Mouse (Mus musculus): ENCODE data around the gene Cckar. TPM values are rescaled to one million over a fixed set of nuclear protein-coding genes. Genes with fewer than 3 reads are reported as not detected.
A peak's percentile ranks its signal among the peaks of the same experiment; 100 is the strongest.
"Not testable (repeated sequence)": the region's sequence is repeated elsewhere in the genome, so short reads cannot be mapped to it uniquely, and the experiment has no call there.

Gene Cckar
- total RNA-seq, 1 experiment: not detected

- no peaks in the 10 kb centered on the region for H3K9me3 ChIP-seq (ENCODE audit: control insufficient read depth, insufficient read depth, low read depth, low read length)
- in situ Hi-C loops (cut with MboI; ENCODE audit: low sequenced_read_pairs in 2 of 2, unreplicated experiment in 2 of 2): no loop called here
- no peak for DNase-seq (ENCODE audit: low read depth, low spot score)
- no peak overlapping the region for H3K9ac ChIP-seq (ENCODE audit: insufficient read depth, low read depth, low read length, poor library complexity, severe bottlenecking)
- no peak overlapping the region for H3K4me3 ChIP-seq (ENCODE audit: insufficient read depth in 1 of 2, low read depth in 1 of 2, low read length in 2 of 2, poor library complexity in 1 of 2, severe bottlenecking in 1 of 2)
- H3K36me3 ChIP-seq (ENCODE audit: control insufficient read depth, insufficient read depth, low read length, poor library complexity, severe bottlenecking): no peaks in the 10 kb centered on the region
- peaks cover 4 to 8% of the 10 kb centered on the region in 2 experiments for H3K4me1 ChIP-seq (ENCODE audit: control insufficient read depth in 2 of 2, insufficient read depth in 2 of 2, low read length in 2 of 2, poor library complexity in 1 of 2)
- H3K27ac ChIP-seq (ENCODE audit: insufficient read depth, low read depth, low read length, poor library complexity, severe bottlenecking): no peak overlapping the region
- TF ChIP-seq CHD2 (IDR thresholded peaks at IDR 0.05; ENCODE audit: low read depth, low read length) (no peak), ZNF384 (IDR thresholded peaks at IDR 0.05; ENCODE audit: low read depth, low read length) (no peak), HCFC1 (IDR thresholded peaks at IDR 0.05; ENCODE audit: borderline replicate concordance, insufficient read depth, low read length) (no peak), ZC3H11A (IDR thresholded peaks at IDR 0.05; ENCODE audit: borderline replicate concordance, low read depth, low read length) (no peak), MAFK (IDR thresholded peaks at IDR 0.05; ENCODE audit: insufficient read depth, low read depth, low read length) (no peak)
Measured at GRCm38 (mm10) chr5:53679651-53680050, 27.9 kb downstream of the Cckar start.

- in situ Hi-C loops (cut with MboI; ENCODE audit: low sequenced_read_pairs in 2 of 2, unreplicated experiment in 2 of 2): no loop called here
Measured at GRCm38 (mm10) chr5:53678036-53678767, 29.3 kb downstream of the Cckar start.

GRCm38 (mm10) chr5:53676671-53677070 is 30.8 kb downstream of the Cckar start:
- in situ Hi-C loops (cut with MboI; ENCODE audit: low sequenced_read_pairs in 2 of 2, unreplicated experiment in 2 of 2): no loop called here
- no peak for DNase-seq (ENCODE audit: low read depth, low spot score)

More at GRCm38 (mm10) chr5:53678036-53678767, 29.3 kb downstream of the Cckar start:
- H3K27ac ChIP-seq (ENCODE audit: insufficient read depth, low read depth, low read length, poor library complexity, severe bottlenecking): no peak overlapping the region
- no peaks in the 10 kb centered on the region for H3K36me3 ChIP-seq (ENCODE audit: control insufficient read depth, insufficient read depth, low read length, poor library complexity, severe bottlenecking)
- H3K4me3 ChIP-seq (ENCODE audit: insufficient read depth in 1 of 2, low read depth in 1 of 2, low read length in 2 of 2, poor library complexity in 1 of 2, severe bottlenecking in 1 of 2): no peak overlapping the region
- H3K9ac ChIP-seq (ENCODE audit: insufficient read depth, low read depth, low read length, poor library complexity, severe bottlenecking): no peak overlapping the region
- no peaks in the 10 kb centered on the region for H3K9me3 ChIP-seq (ENCODE audit: control insufficient read depth, insufficient read depth, low read depth, low read length)
- no peak for TF ChIP-seq MAFK (IDR thresholded peaks at IDR 0.05; ENCODE audit: insufficient read depth, low read depth, low read length)
- no peak for TF ChIP-seq HCFC1 (IDR thresholded peaks at IDR 0.05; ENCODE audit: borderline replicate concordance, insufficient read depth, low read length)
- TF ChIP-seq CHD2 (IDR thresholded peaks at IDR 0.05; ENCODE audit: low read depth, low read length): no peak
- TF ChIP-seq ZC3H11A (IDR thresholded peaks at IDR 0.05; ENCODE audit: borderline replicate concordance, low read depth, low read length): no peak
- TF ChIP-seq ZNF384 (IDR thresholded peaks at IDR 0.05; ENCODE audit: low read depth, low read length): 0 out of 2 replicates have a peak, but pooled peaks have one; percentile 39
- H3K4me1 ChIP-seq (ENCODE audit: control insufficient read depth in 2 of 2, insufficient read depth in 2 of 2, low read length in 2 of 2, poor library complexity in 1 of 2): peaks cover 4 to 8% of the 10 kb centered on the region in 2 experiments
- no peak for DNase-seq (ENCODE audit: low read depth, low spot score)

GRCm38 (mm10) chr5:53673493-53674150 is 33.9 kb downstream of the Cckar start:
- DNase-seq (ENCODE audit: low read depth, low spot score); H3K4me3 ChIP-seq (ENCODE audit: insufficient read depth in 1 of 2, low read depth in 1 of 2, low read length in 2 of 2, poor library complexity in 1 of 2, severe bottlenecking in 1 of 2); H3K9me3 ChIP-seq (ENCODE audit: control insufficient read depth, insufficient read depth, low read depth, low read length); H3K9ac ChIP-seq (ENCODE audit: insufficient read depth, low read depth, low read length, poor library complexity, severe bottlenecking); H3K36me3 ChIP-seq (ENCODE audit: control insufficient read depth, insufficient read depth, low read length, poor library complexity, severe bottlenecking); in situ Hi-C loops (cut with MboI; ENCODE audit: low sequenced_read_pairs in 2 of 2, unreplicated experiment in 2 of 2): not testable (repeated sequence)
- peak overlapping the region; percentile 94; the same call in 1 of the 2 replicates for H3K27ac ChIP-seq (ENCODE audit: insufficient read depth, low read depth, low read length, poor library complexity, severe bottlenecking)
- H3K4me1 ChIP-seq (ENCODE audit: control insufficient read depth in 2 of 2, insufficient read depth in 2 of 2, low read length in 2 of 2, poor library complexity in 1 of 2): peaks cover 10 to 18% of the 10 kb centered on the region in 2 experiments

More at GRCm38 (mm10) chr5:53676671-53677070, 30.8 kb downstream of the Cckar start:
- H3K27ac ChIP-seq (ENCODE audit: insufficient read depth, low read depth, low read length, poor library complexity, severe bottlenecking): no peak overlapping the region
- no peaks in the 10 kb centered on the region for H3K9me3 ChIP-seq (ENCODE audit: control insufficient read depth, insufficient read depth, low read depth, low read length)
- H3K4me1 ChIP-seq (ENCODE audit: control insufficient read depth in 2 of 2, insufficient read depth in 2 of 2, low read length in 2 of 2, poor library complexity in 1 of 2): peaks cover 11 to 15% of the 10 kb centered on the region in 2 experiments
- TF ChIP-seq HCFC1 (IDR thresholded peaks at IDR 0.05; ENCODE audit: borderline replicate concordance, insufficient read depth, low read length) (no peak), MAFK (IDR thresholded peaks at IDR 0.05; ENCODE audit: insufficient read depth, low read depth, low read length) (no peak), ZC3H11A (IDR thresholded peaks at IDR 0.05; ENCODE audit: borderline replicate concordance, low read depth, low read length) (no peak), CHD2 (IDR thresholded peaks at IDR 0.05; ENCODE audit: low read depth, low read length) (no peak), ZNF384 (IDR thresholded peaks at IDR 0.05; ENCODE audit: low read depth, low read length) (no peak)
- no peaks in the 10 kb centered on the region for H3K36me3 ChIP-seq (ENCODE audit: control insufficient read depth, insufficient read depth, low read length, poor library complexity, severe bottlenecking)
- no peak overlapping the region for H3K9ac ChIP-seq (ENCODE audit: insufficient read depth, low read depth, low read length, poor library complexity, severe bottlenecking)
- no peak overlapping the region for H3K4me3 ChIP-seq (ENCODE audit: insufficient read depth in 1 of 2, low read depth in 1 of 2, low read length in 2 of 2, poor library complexity in 1 of 2, severe bottlenecking in 1 of 2)

Measured in ES-E14 (cell line).